Mouse (Mus musculus): ENCODE results near the gene Arhgap24.

- TF ChIP-seq GATA1 (IDR thresholded peaks at IDR 0.05; ENCODE audit: low read length), result no peak
- TF ChIP-seq TAL1 (IDR thresholded peaks at IDR 0.05; ENCODE audit: low read length), result no peak
Measured at GRCm38 (mm10) chr5:102453324-102453723, 27.9 kb upstream of the Arhgap24 start.

Data from erythroblast, embryonic 14.5 days (primary cell).